Mouse (Mus musculus) liver, embryonic 14.5 days (tissue): ENCODE results near the gene Gabrg1.

Experiments
- CTCF ChIP-seq: IDR thresholded peaks from 2 replicates; pipeline ENCODE4 v1.5.1; 2016; ENCODE audit warnings: antibody characterized with exemption, low read depth, control low read depth
- EP300 ChIP-seq: IDR thresholded peaks from 2 replicates; pipeline ENCODE4 v1.6.1; 2016; ENCODE audit warnings: antibody characterized with exemption, low read depth

DNA sequence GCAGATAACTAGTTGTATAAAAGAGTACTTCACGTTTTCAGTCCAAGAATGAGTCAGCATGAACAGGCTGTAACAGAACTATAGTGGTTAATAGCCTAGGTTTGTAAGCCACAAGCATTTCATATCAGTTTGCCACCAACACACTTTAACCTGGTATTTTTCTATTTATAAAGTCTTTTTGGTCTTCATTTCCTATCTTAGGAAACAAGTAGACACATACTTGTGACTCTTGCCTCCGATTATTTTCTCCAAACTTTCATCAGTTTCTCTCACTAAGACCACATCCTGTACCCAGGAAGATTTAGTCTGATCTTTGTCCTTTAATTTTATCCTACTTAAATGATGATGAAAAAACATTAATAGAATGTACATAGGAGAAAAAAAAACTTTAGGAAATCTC is 23.7 kb downstream of the Gabrg1 start:
- TF ChIP-seq CTCF: no peak
- no peak for TF ChIP-seq EP300
